Mouse (Mus musculus) liver, embryonic 16.5 days (tissue): ENCODE measurements around the gene Abr. TPM values are rescaled to one million over a fixed set of nuclear protein-coding genes. Genes with fewer than 3 reads are reported as not detected.

ENCODE experiments used
- ATAC-seq: fragments of 200-750 bp; cut with Nextera tagmentation; 2 replicates; pipeline ENCODE4 v1.8.0; 2017; ENCODE audit warnings: low read depth, mild to moderate bottlenecking, moderate number of reproducible peaks, moderate library complexity
- H3K27ac ChIP-seq: fragments of 300-500 bp; sonication (generic); 2 replicates; pipeline ENCODE4 v1.5.1; 2014; ENCODE audit warnings: mild to moderate bottlenecking, low read length
- H3K27me3 ChIP-seq: fragments of 300-500 bp; sonication (generic); 2 replicates; pipeline ENCODE4 v1.6.1; 2014; ENCODE audit warnings: low read depth, low read length, mixed read lengths; ENCODE audit not compliant: control insufficient read depth, insufficient read depth
- H3K36me3 ChIP-seq: fragments of 300-500 bp; sonication (generic); 2 replicates; pipeline ENCODE4 v1.6.1; 2014; ENCODE audit warnings: mild to moderate bottlenecking; ENCODE audit not compliant: control insufficient read depth, insufficient read depth
- H3K4me1 ChIP-seq: fragments of 300-500 bp; sonication (generic); 2 replicates; pipeline ENCODE4 v1.6.1; 2014; ENCODE audit warnings: low read depth, low read length, mixed read lengths; ENCODE audit not compliant: control insufficient read depth
- H3K4me2 ChIP-seq: fragments of 300-500 bp; sonication (generic); 2 replicates; pipeline ENCODE4 v1.6.1; 2014; ENCODE audit warnings: low read depth, low read length, mixed read lengths
- H3K4me3 ChIP-seq: fragments of 300-500 bp; sonication (generic); 2 replicates; pipeline ENCODE4 v1.5.1; 2014; ENCODE audit warnings: low read depth, mild to moderate bottlenecking, low read length
- H3K9ac ChIP-seq: fragments of 300-500 bp; sonication (generic); 2 replicates; pipeline ENCODE4 v1.6.1; 2014; ENCODE audit warnings: low read depth, low read length
- H3K9me3 ChIP-seq: fragments of 300-500 bp; sonication (generic); replicated peaks from 2 replicates; pipeline ENCODE4 v1.6.1; 2016; ENCODE audit warnings: low read length; ENCODE audit not compliant: control insufficient read depth
- WGBS: fragments of 180-500 bp; shearing (Covaris S2); extraction: QIAGEN DNeasy Blood & Tissue Kit; methylation state at CpG from one replicate; pipeline ENCODE4 v1.1.7; 2014; ENCODE audit not compliant: insufficient replicate concordance; 5-methylcytosine and 5-hydroxymethylcytosine counted together
- polyA plus RNA-seq: library from polyadenylated mRNA; unstranded; fragments of >200 nt; fragmentation: Nextera tagmentation; extraction: Ambion mirVana; gene quantifications from 2 replicates; pipeline ENCODE4 v1.2.1, GENCODE M21; 2015

Gene Abr
- polyA plus RNA-seq, 1 experiment from 2014 or later, result 3.7 TPM

- Histone ChIP-seq H3K4me1 (no peaks in the 10 kb centered on the region), H3K27ac (no peak overlapping the region), H3K27me3 (no peaks in the 10 kb centered on the region), H3K9me3 (no peaks in the 10 kb centered on the region), H3K4me2 (no peak overlapping the region), H3K4me3 (no peak overlapping the region), H3K36me3 (no peaks in the 10 kb centered on the region), H3K9ac (no peak overlapping the region)
- no peak for ATAC-seq
- 44% methylated on average over 3 of the region's 3 CpGs for WGBS
Observed at GRCm38 (mm10) chr11:76586119-76586518, 36.0 kb downstream of the Abr start.

- Histone ChIP-seq H3K4me3 (no peak overlapping the region), H3K9ac (no peak overlapping the region), H3K27me3 (peaks cover 2% of the 10 kb centered on the region; the same call in 1 of the 2 replicates), H3K9me3 (no peaks in the 10 kb centered on the region), H3K4me1 (no peaks in the 10 kb centered on the region), H3K4me2 (no peak overlapping the region), H3K36me3 (no peaks in the 10 kb centered on the region), H3K27ac (no peak overlapping the region)
- ATAC-seq, result no peak
- 30% methylated on average over 12 of the region's 12 CpGs for WGBS
Observed at GRCm38 (mm10) chr11:76577588-76578257, 44.4 kb downstream of the Abr start.

- no peaks in the 10 kb centered on the region for H3K9me3 ChIP-seq
- H3K9ac ChIP-seq, result no peak overlapping the region
- peaks cover 34% of the 10 kb centered on the region for H3K27me3 ChIP-seq
- no peak overlapping the region for H3K27ac ChIP-seq
- H3K4me1 ChIP-seq, result no peaks in the 10 kb centered on the region
- no peak for ATAC-seq
- H3K4me2 ChIP-seq, result no peak overlapping the region
- H3K4me3 ChIP-seq, result no peak overlapping the region
- H3K36me3 ChIP-seq, result no peaks in the 10 kb centered on the region
- 60% methylated on average over 6 of the region's 6 CpGs for WGBS
Observed at GRCm38 (mm10) chr11:76572820-76573385, 49.2 kb downstream of the Abr start.

- ATAC-seq, result no peak
- H3K36me3 ChIP-seq, result no peaks in the 10 kb centered on the region
Observed at GRCm38 (mm10) chr11:76571613-76571929, 50.5 kb downstream of the Abr start.

GRCm38 (mm10) chr11:76570741-76571612, 51.1 kb downstream of the Abr start:
- H3K27me3 ChIP-seq, result peaks cover 34% of the 10 kb centered on the region
- 2% methylated on average over 66 of the region's 66 CpGs for WGBS
- H3K9me3 ChIP-seq, result no peaks in the 10 kb centered on the region

More at GRCm38 (mm10) chr11:76571613-76571929, 50.5 kb downstream of the Abr start:
- H3K9ac ChIP-seq, result no peak overlapping the region
- no peak overlapping the region for H3K27ac ChIP-seq
- H3K9me3 ChIP-seq, result no peaks in the 10 kb centered on the region
- no peaks in the 10 kb centered on the region for H3K4me1 ChIP-seq
- peaks cover 34% of the 10 kb centered on the region for H3K27me3 ChIP-seq
- peak overlapping the region; percentile 62 for H3K4me2 ChIP-seq
- peak overlapping the region; percentile 44 for H3K4me3 ChIP-seq
- 14% methylated on average over 9 of the region's 9 CpGs for WGBS

GRCm38 (mm10) chr11:76570201-76570731, 51.8 kb downstream of the Abr start:
- no peaks in the 10 kb centered on the region for H3K9me3 ChIP-seq
- WGBS, result 21% methylated on average over 10 of the region's 10 CpGs
- H3K4me1 ChIP-seq, result no peaks in the 10 kb centered on the region
- ATAC-seq, result no peak
- H3K27me3 ChIP-seq, result peaks cover 34% of the 10 kb centered on the region
- H3K36me3 ChIP-seq, result no peaks in the 10 kb centered on the region
- H3K27ac ChIP-seq, result no peak overlapping the region
- H3K4me2 ChIP-seq, result peak overlapping the region; percentile 62
- H3K9ac ChIP-seq, result no peak overlapping the region
- no peak overlapping the region; the same call in 1 of the 2 replicates for H3K4me3 ChIP-seq

More at GRCm38 (mm10) chr11:76570741-76571612, 51.1 kb downstream of the Abr start:
- H3K36me3 ChIP-seq, result no peaks in the 10 kb centered on the region
- H3K9ac ChIP-seq, result no peak overlapping the region
- H3K4me1 ChIP-seq, result no peaks in the 10 kb centered on the region
- H3K27ac ChIP-seq, result no peak overlapping the region
- H3K4me3 ChIP-seq, result peak overlapping the region; percentile 44
- H3K4me2 ChIP-seq, result peak overlapping the region; percentile 62
- ATAC-seq, result no peak

GRCm38 (mm10) chr11:76569436-76569835, 52.7 kb downstream of the Abr start:
- H3K4me1 ChIP-seq, result no peaks in the 10 kb centered on the region
- 30% methylated on average over 3 of the region's 3 CpGs for WGBS
- H3K36me3 ChIP-seq, result no peaks in the 10 kb centered on the region
- peaks cover 34% of the 10 kb centered on the region for H3K27me3 ChIP-seq
- no peak overlapping the region for H3K4me2 ChIP-seq
- H3K4me3 ChIP-seq, result no peak overlapping the region
- no peak overlapping the region for H3K9ac ChIP-seq
- ATAC-seq, result no peak
- no peak overlapping the region for H3K27ac ChIP-seq
- no peaks in the 10 kb centered on the region for H3K9me3 ChIP-seq

GRCm38 (mm10) chr11:76566081-76566480, 56.0 kb downstream of the Abr start:
- Histone ChIP-seq H3K4me2 (no peak overlapping the region), H3K4me1 (no peaks in the 10 kb centered on the region), H3K27me3 (peaks cover 17% of the 10 kb centered on the region), H3K9me3 (no peaks in the 10 kb centered on the region), H3K36me3 (no peaks in the 10 kb centered on the region), H3K9ac (no peak overlapping the region), H3K27ac (no peak overlapping the region), H3K4me3 (no peak overlapping the region)
- ATAC-seq, result no peak
- 51% methylated on average over 3 of the region's 3 CpGs for WGBS
